Mouse (Mus musculus) layer of hippocampus, adult 9-10 months (tissue): ENCODE data around the gene Krt76.

Experiments
- DNase-seq: peaks from one replicate; pipeline ENCODE4 v3.0.0; 2022; ENCODE audit warnings: low spot score

The Krt76 gene

GRCm38 (mm10) chr15:101892820-101893219 is at the start of gene Krt76:
Krt76 (minus strand) TSS chr15:101892920.
- no peak for DNase-seq

- no peak for DNase-seq
These were observed 49.2 kb upstream of the Krt76 start for GRCm38 (mm10) chr15:101941948-101942347.

GRCm38 (mm10) chr15:101940274-101940829 is 47.6 kb upstream of the Krt76 start, which contains the start of gene Krt79:
Krt79 (minus strand) TSS chr15:101940324.
- DNase-seq = no peak

GRCm38 (mm10) chr15:101938600-101939308 is 46.0 kb upstream of the Krt76 start:
- DNase-seq = no peak

- DNase-seq = no peak
These were observed 40.3 kb upstream of the Krt76 start for GRCm38 (mm10) chr15:101933024-101933423.

- no peak for DNase-seq
These were observed 36.9 kb upstream of the Krt76 start for GRCm38 (mm10) chr15:101929666-101930065.

GRCm38 (mm10) chr15:101929087-101929486 is 36.4 kb upstream of the Krt76 start:
- no peak for DNase-seq

- DNase-seq = no peak
These were observed 34.8 kb upstream of the Krt76 start for GRCm38 (mm10) chr15:101927340-101928080.

- DNase-seq = no peak
These were observed 32.3 kb upstream of the Krt76 start for GRCm38 (mm10) chr15:101925041-101925440.

GRCm38 (mm10) chr15:101924635-101925034 is 31.9 kb upstream of the Krt76 start, which contains the start of gene Krt4:
Krt4 (minus strand) TSS chr15:101924735.
- no peak for DNase-seq

GRCm38 (mm10) chr15:101922296-101922695 is 29.6 kb upstream of the Krt76 start:
- no peak for DNase-seq

- no peak for DNase-seq
These were observed 23.4 kb upstream of the Krt76 start for GRCm38 (mm10) chr15:101916072-101916471.

- DNase-seq = no peak
These were observed 12.1 kb upstream of the Krt76 start for GRCm38 (mm10) chr15:101904849-101905248.

GRCm38 (mm10) chr15:101902171-101903149 is 9.7 kb upstream of the Krt76 start:
- no peak for DNase-seq

GRCm38 (mm10) chr15:101895216-101895615 is 2.5 kb upstream of the Krt76 start:
- DNase-seq = no peak

- no peak for DNase-seq
These were observed 12.9 kb downstream of the Krt76 start for GRCm38 (mm10) chr15:101879776-101880175.

- no peak for DNase-seq
These were observed 14.7 kb downstream of the Krt76 start for GRCm38 (mm10) chr15:101878041-101878440.

GRCm38 (mm10) chr15:101874383-101874782 is 18.3 kb downstream of the Krt76 start:
- no peak for DNase-seq

GRCm38 (mm10) chr15:101873231-101873630 is 19.5 kb downstream of the Krt76 start:
- DNase-seq = no peak

GRCm38 (mm10) chr15:101869431-101869830 is 23.3 kb downstream of the Krt76 start, which contains the start of gene Krt77:
Krt77 (minus strand) TSS chr15:101869705.
- DNase-seq = no peak

- no peak for DNase-seq
These were observed 26.0 kb downstream of the Krt76 start for GRCm38 (mm10) chr15:101866754-101867153.
